Mouse (Mus musculus) CH12.LX (cell line): ENCODE data around the gene Gbp9.

Experiments used
- CTCF ChIP-seq, 2 experiments: IDR thresholded peaks in 1 of 2; conservative IDR thresholded peaks in 1 of 2; 2 replicates each; pipeline ENCODE4 v1.5.1; 2011 to 2012; ENCODE audit warnings: low read depth in 2 of 2, low read length in 2 of 2, improper control_type of control experiment in 1 of 2, inconsistent platforms in 1 of 2, mild to moderate bottlenecking in 1 of 2, moderate library complexity in 1 of 2
- EP300 ChIP-seq: IDR thresholded peaks from 2 replicates; pipeline ENCODE4 v1.6.1; 2011; ENCODE audit warnings: low read length, improper control_type of control experiment
- NRF1 ChIP-seq: IDR thresholded peaks from 2 replicates; pipeline ENCODE4 v1.6.1; 2014; ENCODE audit warnings: low read depth, mild to moderate bottlenecking, inconsistent platforms, low read length, improper control_type of control experiment, moderate library complexity
- POLR2A ChIP-seq: IDR thresholded peaks from 2 replicates; pipeline ENCODE4 v1.6.1; 2011; ENCODE audit warnings: low read depth, mild to moderate bottlenecking, improper control_type of control experiment, low read length
- TBP ChIP-seq: conservative IDR thresholded peaks from 2 replicates; pipeline ENCODE4 v1.6.1; 2011; ENCODE audit warnings: low read depth, low read length, improper control_type of control experiment
- ZMIZ1 ChIP-seq: IDR thresholded peaks from 2 replicates; pipeline ENCODE4 v1.6.1; 2012; ENCODE audit warnings: low read depth, mild to moderate bottlenecking, inconsistent platforms, low read length, improper control_type of control experiment

DNA sequence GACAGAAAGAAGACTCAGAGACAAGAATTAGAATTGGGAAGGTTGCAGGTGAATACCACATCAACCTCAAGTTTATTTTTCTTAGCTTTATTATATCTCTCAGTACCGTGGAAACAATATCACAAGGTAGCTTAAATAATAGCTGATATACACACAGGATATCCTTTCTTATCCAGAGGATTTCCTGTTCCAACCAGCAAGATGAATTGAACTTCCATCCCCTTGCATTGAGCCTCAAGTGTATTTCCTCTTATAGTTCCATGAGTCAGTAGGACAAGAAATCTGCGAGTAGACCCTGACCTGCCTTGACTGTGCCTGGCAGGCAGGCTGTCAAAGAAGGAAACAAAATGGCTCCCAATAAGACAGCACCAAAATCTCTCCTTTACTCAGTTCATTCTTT is 23.6 kb downstream of the Gbp9 start:
- TF ChIP-seq NRF1 (no peak), EP300 (no peak), POLR2A (no peak), ZMIZ1 (no peak), TBP (no peak), CTCF (conservative IDR thresholded peaks at IDR 0.05 in 1 of 2, IDR thresholded peaks at IDR 0.05 in 1 of 2; ENCODE audit: low read depth in 2 of 2, low read length in 2 of 2) (no peak)
